Mouse (Mus musculus) heart, postnatal 10 days (tissue): ENCODE results near the gene Vinac1. TPM values are rescaled to one million over a fixed set of nuclear protein-coding genes. Genes with fewer than 3 reads are reported as not detected.

ENCODE experiments used
- DNase-seq, 2 experiments: peaks; one replicate each; pipeline ENCODE4 v3.0.0; 2021
- intact Hi-C: fragments of 180-260 bp; cut with DNase I; formaldehyde crosslinking; loops from one replicate; pipeline ENCODE4 v1.15.1; 2025
- total RNA-seq, 2 experiments: library from RNA; stranded (reverse); gene quantifications; 2 replicates each; pipeline ENCODE4 v1.2.3; 2021

The Vinac1 gene
- total RNA-seq: not detected

DNA sequence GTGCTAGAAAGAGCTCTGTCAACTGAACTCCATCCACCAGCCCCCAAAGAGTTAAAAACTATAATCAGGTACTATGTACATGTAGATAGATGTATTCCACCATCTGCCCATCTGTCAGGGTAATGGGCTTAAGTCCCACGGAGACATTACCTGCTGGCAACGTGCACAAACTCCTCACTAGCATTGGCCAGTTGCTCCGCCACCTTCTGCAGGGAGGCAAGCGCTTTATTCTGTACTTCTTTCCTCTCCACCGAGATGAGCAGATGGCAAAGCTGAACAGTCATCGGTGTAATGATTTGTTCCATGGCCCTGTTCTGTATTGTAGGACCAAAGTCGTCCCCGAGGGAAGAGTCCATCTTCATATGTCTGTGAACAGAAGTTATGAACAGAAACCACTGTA lies at the start of gene Vinac1:
Gene Vinac1 (minus strand): TSS at position 362 of the 400 bp plus-strand sequence.
- DNase-seq: no peak
- intact Hi-C loops: no loop called here

DNA sequence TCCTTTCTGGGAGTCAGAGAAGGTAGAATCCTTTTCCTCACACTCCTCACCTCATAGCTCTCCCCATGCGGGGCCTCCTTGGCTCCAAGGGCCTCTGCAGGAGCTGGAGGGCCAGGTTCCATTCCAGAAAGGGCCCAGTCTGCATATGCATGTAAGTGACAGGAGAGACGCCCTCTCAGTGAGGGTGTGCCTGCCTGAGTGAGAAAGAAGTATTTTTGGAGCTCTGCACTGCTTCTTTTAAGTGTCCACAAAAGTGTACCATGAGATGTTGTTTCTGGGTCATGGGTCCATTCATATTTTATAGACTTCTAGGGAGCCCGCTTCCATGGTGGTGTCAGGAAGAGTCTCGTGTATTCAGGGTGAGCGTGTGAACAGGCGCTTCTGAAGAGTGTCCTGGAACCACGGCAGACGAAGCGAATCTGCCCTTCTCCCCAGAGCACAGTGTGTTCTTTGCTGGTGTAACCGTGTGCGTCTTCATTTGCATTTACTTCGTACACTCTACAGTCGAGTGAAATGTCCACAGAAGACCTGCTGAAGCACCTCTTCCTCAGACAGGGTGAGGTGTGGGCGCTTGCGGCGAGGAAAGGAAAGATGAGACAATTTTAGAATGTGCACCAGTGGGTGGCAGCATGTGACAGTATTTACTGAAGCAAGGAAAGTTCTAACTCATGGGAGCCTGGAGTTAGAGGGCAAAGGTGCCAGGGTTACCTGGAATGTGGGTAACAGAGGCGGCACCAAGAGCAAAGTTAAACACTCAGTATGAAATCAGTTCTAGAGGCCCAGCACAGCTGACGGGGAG lies 46.2 kb upstream of the Vinac1 start:
- no peak for DNase-seq
- intact Hi-C loops: no loop called here

DNA sequence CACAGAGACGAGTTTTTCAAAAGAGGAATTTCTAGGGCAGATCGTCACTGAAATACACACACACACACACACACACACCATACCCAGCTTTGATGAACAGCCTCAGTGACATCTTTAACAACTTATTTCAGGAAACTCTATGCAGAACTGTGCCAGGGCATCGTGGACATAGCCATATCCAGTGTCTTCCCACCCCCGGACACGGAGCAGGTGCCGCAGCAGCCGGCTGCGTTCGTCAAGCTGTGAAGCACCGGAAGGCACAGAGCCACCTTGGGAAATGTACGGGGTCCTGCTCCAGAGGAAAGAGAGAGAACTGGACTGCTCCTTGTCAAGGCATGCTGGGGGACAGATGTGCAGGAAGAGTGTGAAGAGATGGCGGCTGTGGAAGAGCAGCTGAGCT lies 44.8 kb upstream of the Vinac1 start:
- DNase-seq: no peak

DNA sequence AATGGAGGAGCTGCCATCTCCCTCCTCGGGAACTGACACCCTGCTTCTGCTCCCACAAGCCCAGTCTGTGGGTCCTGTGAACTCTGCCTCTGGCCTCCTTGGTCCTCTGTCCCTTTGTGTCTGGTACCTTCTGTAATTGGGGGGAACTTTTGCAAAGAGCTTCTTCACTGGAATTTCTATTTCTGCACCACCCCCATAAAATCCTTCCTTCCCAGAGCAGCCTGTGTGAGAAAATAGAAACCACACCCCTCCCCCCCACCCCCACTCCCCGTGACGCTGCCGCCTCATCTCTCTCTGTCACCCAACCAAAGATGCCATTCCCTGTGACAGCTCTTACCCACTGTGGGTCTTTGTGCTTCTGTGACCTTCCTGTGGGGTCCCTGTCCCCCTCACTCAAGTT lies 42.4 kb upstream of the Vinac1 start:
- DNase-seq: no peak
- intact Hi-C loops: no loop called here

More for the DNA sequence above, 44.8 kb upstream of the Vinac1 start:
- intact Hi-C loops: no loop called here

DNA sequence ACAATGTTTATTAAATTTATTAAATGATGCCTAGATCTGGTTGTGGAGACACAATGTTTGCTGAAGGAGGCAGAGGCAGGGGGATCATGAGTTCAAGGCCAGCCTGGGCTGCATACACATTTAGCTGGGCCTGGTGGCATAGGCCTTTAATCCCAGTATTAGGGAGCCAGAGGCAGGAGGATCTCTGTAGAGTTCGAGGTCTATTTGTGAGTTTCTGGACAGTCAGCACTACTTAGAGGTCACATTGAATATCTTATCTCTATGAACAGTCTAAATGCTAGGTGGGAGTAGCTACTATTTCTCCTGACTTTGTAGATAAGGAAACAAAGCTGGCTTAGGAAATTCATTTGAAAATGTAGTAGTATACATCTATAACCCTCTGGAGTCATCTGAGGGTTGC lies 39.5 kb upstream of the Vinac1 start:
- no peak for DNase-seq
- intact Hi-C loops: loop anchor here (5.0 kb wide), 1 partner anchor 80 kb away; no protein-coding TSS in a partner anchor

DNA sequence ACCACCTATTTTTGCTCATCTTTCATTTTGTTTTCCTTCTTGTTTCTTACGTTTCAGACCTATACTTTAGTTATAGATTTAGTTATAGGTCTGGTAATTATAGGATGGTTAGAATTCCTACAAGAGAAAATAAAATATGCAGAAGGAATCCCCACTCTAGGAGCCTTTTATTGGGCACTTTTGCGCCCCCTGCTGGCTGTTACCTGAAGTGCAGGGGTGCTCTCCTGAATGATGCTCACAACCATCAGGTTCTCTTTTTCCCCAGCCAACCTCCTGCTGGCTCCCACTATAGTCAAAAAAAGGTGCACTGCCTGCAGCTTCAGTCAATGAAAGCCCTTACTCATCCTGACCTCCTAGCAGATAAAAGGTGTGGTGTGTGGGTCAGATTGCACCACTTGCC lies 37.0 kb upstream of the Vinac1 start:
- intact Hi-C loops: loop anchor here (2.0 to 5.0 kb wide), 2 partner anchors 78 to 136 kb away; no protein-coding TSS in a partner anchor
- peak in 1 of 2 experiments; percentile 31 for DNase-seq

DNA sequence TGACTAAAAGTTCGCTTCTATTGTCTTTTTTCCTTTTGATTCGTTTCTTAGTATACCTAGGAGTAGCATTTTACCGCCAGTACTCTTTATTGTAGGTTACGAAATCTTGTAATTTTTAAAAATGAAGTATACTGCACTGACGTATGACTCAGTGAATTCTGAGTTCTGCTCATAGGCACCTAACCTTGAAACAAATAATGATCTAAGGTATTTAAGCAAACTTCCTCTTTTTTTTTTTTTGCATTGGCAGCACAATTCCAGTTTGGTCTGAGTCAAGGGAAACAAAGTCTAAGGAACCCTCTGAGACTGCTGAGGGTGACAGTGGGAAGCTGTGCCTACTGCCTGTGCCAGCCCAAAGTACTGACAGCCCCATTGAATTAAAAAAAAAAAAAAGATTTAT lies 35.5 kb upstream of the Vinac1 start:
- intact Hi-C loops: no loop called here

DNA sequence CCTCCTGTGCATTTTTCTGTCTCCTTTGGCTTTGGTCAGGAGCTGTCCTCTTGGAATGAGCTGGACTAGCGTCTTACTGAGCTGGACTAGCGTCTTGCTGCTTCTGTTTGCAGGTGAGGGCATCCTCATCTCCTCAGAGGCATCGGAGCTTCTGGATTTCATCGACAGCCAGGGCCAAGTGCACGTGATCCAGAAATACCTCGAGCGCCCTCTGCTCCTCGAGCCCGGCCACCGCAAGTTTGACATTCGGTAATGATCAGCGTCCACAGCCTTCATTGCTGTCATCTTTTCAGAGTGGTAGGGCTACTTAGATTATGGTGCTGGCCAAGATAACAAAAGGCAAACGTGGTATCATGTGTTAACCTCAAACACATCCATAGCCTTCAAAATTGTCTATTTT lies 33.1 kb upstream of the Vinac1 start:
- peak; percentile 10 to 16 for DNase-seq
- intact Hi-C loops: no loop called here

More for the DNA sequence above, 35.5 kb upstream of the Vinac1 start:
- DNase-seq: no peak

DNA sequence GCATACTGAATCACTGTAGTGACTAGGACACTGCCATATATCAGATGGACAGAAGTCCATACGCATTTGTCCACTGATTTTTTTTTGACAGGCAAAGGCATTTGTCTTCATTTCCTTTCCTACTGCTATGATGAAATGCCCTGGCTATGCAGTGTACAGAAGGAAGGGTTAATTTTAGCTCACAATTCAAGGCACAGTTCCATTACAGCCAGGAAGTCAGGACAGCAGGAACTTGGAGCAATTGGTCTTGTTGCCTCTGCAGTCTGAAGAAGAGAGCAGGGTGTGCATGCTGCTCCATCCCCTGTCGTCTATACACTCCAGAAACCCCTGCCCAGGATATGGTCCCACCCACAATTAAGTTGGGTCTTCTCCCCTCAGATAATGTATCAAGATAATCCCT lies 31.2 kb upstream of the Vinac1 start:
- DNase-seq: peak in 1 of 2 experiments; percentile 8
- intact Hi-C loops: no loop called here

DNA sequence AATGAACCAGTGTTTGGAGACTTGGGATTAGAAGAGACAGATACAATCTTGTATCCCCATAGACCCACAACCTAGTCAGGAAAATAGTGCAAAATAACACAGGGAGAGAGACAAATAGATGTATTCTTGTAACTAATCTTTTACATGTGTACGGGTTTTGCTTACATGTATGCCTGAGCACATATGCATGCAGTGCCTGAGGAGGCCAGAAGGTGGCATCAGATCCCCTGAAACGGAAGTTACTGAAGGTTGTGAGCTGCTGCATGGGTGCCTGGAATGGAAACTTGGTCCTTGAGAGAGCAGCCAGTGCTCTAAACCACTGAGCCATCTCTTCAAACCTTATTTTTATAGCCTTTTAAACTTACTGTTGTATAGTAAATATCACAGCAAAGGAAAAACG lies 30.3 kb upstream of the Vinac1 start:
- DNase-seq: peak in 1 of 2 experiments; percentile 23
- intact Hi-C loops: no loop called here

DNA sequence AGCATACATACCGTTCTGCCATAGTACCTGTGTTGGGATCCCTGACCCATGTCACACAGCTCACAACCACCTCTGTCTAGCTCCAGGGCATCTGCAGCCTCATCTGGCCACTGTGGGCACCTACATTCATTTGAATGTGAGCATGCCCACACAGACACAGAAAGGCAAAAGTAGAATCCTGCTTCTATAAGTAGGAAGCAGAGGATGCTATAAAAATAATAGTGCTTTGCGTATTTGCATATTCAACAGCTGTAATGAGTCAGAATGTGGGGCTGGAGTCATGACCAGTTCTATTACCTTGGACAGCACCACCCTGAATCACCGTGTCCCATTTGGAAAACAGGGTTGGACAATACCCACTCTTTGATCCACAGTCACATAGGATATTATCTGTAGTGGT lies 22.3 kb upstream of the Vinac1 start:
- no peak for DNase-seq
- intact Hi-C loops: no loop called here

DNA sequence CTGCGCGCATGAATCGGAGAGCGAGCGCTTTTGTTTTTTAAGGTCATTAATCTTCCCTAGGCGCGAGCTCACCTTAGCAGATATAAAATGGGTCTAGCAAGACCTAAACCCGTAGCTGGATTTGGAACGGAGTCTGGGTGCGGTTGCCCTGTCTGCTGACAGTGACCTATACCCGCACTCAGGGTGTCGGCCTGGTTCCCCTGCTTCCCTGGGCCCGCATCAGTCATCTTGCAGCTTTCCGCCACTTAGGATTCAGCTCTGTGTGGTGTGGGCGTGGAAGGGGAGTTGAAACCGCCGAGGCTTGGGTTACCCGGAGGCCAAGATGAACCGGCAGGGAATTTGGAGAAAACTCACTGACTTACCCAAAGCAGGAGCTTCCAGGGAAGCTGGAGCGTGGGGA lies 18.4 kb upstream of the Vinac1 start:
- intact Hi-C loops: no loop called here
- DNase-seq: peak; percentile 54 to 70

DNA sequence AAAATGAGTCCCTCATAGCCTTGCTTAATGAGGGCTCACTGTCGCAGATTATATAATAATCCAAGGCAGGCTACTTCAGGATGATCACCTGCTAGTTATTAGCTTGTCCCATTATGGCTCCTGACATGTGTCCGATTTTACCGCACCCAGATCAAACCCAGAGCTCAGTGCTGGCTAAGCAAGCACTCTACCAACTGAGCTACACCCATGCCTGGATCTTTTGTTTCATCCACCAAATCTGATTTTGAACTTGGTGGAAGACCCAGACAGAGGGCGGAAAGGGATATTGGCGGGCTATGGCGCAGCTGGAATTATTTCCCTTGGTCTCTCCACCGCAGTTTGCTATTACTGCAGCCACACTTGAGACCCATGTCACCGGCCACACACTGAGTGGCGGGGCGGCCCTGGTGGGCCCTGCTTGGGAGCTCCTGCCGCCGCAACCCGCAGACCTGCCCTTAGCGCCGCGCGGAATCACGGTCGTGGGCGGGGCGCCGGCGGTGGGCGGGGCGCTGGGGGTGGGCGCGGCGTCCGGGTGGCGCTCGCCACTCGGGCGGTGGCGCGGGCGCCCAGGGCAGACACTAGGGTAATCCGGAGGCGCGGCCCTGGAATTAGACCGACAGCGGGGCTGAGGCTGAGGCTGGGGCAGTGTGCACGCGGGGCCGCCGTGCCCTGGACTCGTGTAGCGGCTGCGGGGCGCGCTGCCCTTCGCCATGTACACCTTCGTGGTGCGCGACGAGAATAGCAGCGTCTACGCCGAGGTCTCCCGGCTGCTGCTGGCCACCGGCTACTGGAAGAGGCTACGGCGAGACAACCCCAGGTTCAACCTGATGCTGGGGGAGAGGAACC lies 17.7 kb upstream of the Vinac1 start, which contains the start of gene Ttl:
Gene Ttl (plus strand): TSS at position 506 of the 846 bp plus-strand sequence.
- DNase-seq: peak; percentile 84 to 86
- intact Hi-C loops: no loop called here

DNA sequence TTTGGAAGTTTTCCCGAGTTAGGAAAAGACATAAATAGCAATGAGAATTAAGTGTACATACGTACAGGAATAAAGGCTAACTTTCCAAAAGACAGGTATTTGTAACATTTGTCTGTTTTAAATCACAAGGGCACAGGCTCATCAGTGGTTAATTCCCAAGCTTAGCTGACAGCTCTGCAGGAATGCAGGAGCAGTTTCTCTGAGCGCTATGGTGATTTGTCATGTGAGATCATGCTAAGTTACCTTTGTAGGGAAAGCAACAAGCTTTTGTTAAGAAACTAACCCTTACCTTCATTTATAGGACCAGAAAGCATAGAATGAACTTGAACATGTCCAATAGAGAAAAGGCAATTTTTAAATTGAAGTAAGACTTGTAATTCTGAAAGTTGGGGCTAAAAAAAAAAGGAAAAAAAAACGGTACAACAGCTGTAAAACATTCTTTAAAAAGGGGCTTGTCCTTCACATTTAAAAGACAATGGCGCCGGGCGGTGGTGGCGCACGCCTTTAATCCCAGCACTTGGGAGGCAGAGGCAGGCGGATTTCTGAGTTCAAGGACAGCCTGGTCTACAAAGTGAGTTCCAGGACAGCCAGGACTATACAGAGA lies 13.6 kb upstream of the Vinac1 start:
- DNase-seq: no peak
- intact Hi-C loops: no loop called here

DNA sequence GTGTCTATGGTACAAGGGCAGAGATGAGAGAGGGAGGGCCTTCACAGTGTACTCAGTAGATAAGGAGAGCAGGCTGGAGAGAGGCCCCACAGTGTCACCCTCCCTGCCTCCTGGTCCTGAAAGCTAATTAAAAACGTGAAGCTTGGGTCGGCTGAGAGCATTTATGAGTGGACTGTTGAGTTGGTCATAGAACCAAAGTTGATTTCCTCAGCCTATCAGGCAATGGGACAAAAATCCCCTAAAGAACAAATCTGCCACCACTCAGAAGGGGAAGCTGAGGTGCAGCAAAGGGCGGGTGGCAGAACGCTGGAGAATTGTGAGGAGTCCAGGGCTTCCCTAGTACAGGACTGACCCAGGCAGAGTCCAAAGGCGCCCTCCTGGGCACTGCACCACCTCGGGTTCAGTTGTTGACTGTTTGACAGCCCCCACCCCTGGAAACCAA lies 10.0 kb upstream of the Vinac1 start:
- DNase-seq: no peak

DNA sequence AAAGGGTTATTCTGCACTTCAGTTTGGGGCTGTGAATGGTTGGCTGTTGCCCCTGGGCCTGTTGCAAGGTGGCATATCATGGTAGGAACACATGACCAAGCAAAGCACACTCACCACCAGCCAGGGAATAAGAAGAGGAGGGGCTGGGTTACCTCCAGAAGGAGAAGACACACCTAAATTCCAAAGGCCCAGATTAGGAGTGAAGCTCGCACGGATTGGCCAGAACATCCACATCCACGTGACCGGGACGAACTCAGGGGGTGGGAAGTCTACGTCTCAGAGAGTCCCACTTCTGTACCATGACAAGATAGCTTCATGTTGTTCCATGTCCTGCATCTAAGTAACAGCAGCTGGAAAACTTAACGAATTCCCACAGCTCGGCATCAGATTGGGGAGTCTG lies 9.3 kb upstream of the Vinac1 start:
- intact Hi-C loops: loop anchor here (5.0 kb wide), 1 partner anchor 110 kb away; no protein-coding TSS in a partner anchor
- no peak for DNase-seq

More for the DNA sequence above, 10.0 kb upstream of the Vinac1 start:
- intact Hi-C loops: loop anchor here (5.0 kb wide), 1 partner anchor 111 kb away; no protein-coding TSS in a partner anchor

DNA sequence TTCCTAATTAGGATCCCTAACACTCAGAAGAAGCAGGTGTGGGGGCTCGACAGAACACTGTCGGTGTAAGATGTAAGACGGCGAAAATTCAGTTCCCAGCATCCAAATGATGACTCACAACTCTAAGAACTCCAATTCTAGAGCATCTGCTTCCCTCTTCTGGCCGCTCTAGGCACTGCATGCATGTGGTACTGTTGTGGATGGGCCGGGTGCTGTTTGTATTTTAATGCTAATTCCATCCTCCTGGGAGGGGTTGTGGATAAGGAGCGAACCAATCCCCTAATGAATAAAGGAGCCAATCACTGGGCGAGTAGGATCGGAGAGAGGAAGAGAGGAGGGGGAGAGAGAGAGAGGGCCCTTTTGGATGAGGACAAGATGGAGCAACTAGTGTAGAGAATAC lies 8.6 kb upstream of the Vinac1 start:
- intact Hi-C loops: loop anchor here (5.0 kb wide), 1 partner anchor 109 kb away; no protein-coding TSS in a partner anchor
- DNase-seq: peak in 1 of 2 experiments; percentile 25

DNA sequence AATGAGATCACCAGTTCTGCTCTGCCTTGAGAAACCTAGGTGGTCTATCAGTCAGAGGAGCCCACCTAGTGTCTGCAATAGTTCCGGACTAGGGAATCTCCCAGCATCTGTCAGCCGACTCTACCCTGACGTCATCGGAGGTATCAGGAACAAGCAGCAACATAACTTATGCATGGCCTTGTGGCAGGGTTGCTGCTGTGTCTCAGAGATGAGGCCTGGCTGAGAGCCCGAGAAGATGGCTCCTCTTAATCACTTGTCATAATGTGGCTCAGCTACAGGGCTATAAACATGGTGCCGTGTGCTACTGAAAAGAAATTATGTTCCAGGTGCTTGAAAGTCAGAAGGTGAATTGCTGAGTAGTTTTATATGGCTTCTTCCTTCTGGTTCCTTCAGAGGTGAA lies 7.8 kb upstream of the Vinac1 start:
- no peak for DNase-seq

DNA sequence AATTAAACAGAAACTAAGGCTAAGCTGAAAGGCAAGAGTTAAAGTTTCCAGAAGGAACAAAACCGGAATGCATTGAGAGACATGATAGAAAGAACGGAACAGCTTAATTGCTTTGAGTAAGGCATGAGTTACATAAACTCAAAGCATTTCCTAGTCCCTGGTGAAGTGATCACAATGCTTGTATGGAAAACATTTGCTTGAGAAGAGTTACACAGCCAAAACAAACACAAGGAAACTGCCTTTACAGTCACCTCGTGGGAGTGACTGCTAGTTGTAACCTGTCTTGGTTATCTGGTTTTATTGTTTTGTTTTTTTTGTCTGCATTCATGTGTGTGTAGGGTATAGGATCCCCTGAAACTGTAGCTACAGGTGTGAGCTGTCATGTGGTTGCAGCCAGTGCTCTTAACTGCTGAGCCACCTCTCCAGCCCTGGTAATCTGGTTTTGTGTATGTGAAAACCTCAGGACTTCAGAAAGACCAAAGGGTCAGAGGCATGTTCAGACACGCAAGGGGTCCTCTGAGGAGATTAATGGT lies 4.5 kb upstream of the Vinac1 start:
- no peak for DNase-seq
- intact Hi-C loops: no loop called here

More for the DNA sequence above, 7.8 kb upstream of the Vinac1 start:
- intact Hi-C loops: loop anchor here (5.0 kb wide), 1 partner anchor 108 kb away; no protein-coding TSS in a partner anchor

DNA sequence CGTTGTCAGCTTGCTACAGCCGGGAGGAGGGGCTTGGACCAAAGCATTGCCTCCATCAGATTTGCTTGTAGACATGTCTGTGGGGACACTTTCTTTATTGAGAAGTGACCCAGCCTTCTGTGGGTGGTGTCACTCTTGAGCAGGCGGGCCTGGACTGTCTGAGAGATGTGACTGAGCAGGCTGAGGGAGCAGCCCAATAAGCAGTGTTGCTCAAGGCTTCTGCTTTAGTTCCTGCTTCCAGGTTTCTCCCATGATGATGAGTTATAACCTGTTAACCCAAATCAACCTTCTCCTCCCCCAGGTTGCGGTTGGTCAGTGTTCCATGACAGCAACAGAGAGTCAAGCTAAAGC lies 1.2 kb downstream of the Vinac1 start:
- intact Hi-C loops: no loop called here
- no peak for DNase-seq
